Mouse (Mus musculus) left cerebral cortex, adult 18-20 months (tissue): ENCODE results near the gene Sacs. TPM values are rescaled to one million over a fixed set of nuclear protein-coding genes. Genes with fewer than 3 reads are reported as not detected.

Experiments used
- DNase-seq, 2 experiments: peaks; one replicate each; pipeline ENCODE4 v3.0.0; 2021 to 2022; ENCODE audit warnings: low spot score in 2 of 2, mixed read lengths in 1 of 2
- total RNA-seq, 2 experiments: library from RNA; stranded (reverse); gene quantifications; 2 replicates each; pipeline ENCODE4 v1.2.3; 2021

Gene Sacs
- total RNA-seq, 2 experiments from 2014 or later: 56.2 to 59.4 TPM

DNA sequence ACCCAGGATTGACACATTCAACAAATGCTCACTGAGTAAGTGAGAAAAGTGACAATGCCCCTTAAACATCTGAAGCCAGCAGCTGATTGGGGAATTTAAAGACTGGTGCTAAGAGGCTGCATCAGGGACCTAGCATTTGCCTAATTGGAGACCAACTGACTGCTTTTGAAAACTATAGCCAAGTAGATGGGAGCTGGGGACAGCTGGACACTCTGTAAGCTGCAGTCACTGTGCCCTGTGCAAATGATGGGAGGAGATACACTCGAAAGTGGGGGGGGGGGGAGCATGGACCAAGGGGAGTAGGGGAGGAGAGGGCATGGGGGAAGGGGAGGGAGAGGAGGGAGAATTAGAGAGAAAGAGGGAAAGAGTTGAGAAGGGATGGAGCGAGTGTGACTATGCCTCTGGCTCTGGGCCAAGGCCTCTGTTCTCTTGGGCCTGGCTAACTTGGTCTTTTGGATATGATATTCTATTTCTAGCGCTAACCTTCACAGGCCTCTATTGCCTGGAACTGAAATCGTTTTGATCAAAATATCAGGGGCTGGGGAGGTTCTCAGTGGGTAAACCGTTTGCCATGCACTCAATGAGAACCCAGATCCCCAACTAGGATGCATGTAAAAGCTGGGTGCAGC lies 97.7 kb downstream of the Sacs start:
- no peak for DNase-seq

GRCm38 (mm10) chr14:61237101-61237654 lies 98.9 kb downstream of the Sacs start:
- no peak for DNase-seq

DNA sequence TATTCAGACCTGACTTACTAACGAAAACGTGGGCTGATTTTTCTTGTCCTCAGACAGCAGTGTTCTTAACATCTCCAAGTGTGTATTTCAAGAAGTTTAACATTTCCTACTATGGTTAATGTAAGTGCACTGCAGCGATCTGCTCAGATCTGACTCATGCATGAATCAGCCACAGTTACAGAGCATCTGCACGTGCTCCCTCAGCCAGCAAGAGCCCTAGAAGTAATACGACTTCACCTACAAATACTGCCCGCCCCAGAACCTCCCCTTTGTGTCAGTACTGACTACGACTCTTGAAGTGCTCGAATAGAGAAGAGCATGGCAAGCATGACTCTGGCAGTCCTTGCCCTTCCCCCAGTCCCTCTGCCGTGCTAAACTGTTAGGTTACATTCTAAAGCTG lies 100.5 kb downstream of the Sacs start:
- DNase-seq: peak; percentile 35 to 55

DNA sequence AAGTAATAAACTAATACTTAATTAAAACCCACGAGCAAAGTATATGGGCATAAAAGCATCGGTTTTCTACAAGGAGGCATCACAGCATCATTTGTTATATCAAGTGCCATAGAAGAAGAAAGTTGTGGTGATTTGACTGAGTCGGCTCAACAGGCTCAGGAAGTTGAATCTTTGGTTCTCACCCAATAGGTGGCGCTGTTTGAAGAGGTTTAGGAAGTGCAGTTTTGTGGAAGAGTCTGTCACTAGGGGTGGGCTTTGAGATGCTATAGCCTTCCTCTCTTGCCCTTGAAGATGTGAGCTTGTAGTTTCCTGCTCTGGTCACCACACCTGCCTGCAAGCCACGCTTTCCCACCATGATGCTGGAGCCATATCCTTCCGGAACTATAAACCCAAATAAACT lies 104.4 kb downstream of the Sacs start:
- DNase-seq: no peak

DNA sequence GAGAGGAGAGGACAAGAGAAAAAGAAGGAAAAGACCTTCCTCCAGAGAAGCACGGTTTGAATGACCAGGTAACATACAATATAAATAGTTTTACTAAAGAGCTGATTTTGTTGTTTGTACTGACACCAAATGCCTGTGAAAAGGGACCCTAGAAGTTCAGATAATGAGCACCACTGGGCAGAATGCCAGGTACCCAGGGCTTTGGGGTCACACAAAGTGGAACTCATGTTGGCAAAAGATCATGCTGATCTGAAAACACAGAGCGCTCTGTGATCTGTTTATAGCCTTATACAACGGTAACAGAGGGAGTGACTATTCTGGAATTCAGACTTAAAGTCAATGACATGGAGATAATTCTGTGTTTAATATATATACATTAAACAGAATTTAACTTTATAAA lies 108.2 kb downstream of the Sacs start:
- no peak for DNase-seq

DNA sequence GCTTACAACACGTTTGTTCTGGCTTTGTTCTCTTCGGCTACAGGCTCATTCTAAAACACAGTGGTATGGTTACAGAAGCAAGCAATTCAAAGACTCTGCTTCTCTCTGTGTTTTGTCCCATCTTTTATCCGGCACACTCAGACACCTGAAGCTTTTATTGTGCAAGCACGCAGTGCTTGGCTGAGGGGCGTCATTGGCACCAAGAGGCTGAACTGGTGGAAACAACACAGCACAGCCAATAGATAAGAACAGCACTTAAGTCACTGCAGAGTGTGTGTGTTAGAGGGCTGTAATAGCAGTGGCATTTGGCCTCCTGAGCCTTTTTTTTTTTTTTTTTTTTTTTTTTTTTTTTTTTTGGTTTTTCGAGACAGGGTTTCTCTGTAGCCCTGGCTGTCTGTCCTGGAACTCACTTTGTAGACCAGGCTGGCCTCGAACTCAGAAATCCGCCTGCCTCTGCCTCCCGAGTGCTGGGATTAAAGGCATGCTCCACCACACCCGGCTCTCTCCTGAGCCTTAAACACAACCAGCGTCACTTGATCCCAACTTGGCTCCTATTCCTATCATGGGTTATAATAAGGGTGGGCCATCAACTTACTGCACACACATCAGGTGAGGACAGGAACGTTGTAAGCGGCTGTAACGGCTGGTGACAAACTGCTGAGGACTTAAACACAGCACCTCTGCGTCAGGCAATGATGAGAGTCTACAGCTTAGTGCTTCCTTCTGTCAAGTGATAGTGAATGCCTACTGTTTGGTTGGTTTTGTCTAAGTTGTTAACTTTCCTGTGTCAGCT lies 114.5 kb downstream of the Sacs start:
- DNase-seq: no peak

- DNase-seq: no peak
These were observed 120.1 kb downstream of the Sacs start, which contains the start of gene Sgcg for GRCm38 (mm10) chr14:61258352-61258751. Gene Sgcg (minus strand): TSS chr14:61258490.

GRCm38 (mm10) chr14:61259084-61259483 lies 120.8 kb downstream of the Sacs start:
- DNase-seq: no peak

DNA sequence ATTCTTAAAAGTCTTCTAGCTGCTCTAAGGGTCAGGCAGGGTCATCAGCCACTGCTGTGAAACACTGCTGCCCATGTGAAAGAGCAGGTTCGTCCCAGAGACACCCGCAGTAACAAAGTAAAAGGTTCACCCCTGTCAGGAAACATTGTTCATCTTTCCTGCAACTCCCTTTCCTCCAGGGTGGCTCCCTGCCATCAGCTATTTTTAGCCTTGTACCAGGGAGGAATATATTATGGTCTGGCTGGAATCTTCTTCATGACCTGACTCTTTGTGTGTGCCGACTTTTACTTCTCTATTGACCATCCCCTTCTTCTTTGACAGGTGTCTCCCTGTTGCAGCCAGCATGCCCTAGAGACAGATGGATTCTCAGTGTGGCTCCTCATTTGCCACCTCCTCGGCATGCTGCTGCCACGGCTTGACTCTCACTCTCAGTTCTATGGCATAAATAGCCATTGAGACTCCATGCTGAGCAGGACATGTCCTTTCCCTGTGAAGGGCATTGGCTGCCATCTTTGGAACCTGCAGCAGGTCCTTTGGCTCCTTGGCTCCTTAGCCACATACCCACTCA lies 129.7 kb downstream of the Sacs start:
- no peak for DNase-seq

GRCm38 (mm10) chr14:61274414-61275198 lies 136.3 kb downstream of the Sacs start:
- no peak for DNase-seq

GRCm38 (mm10) chr14:61277285-61277684 lies 139.0 kb downstream of the Sacs start:
- peak in 1 of 2 experiments; percentile 61 for DNase-seq

- DNase-seq: no peak
These were observed 140.5 kb downstream of the Sacs start for GRCm38 (mm10) chr14:61278676-61279300.

DNA sequence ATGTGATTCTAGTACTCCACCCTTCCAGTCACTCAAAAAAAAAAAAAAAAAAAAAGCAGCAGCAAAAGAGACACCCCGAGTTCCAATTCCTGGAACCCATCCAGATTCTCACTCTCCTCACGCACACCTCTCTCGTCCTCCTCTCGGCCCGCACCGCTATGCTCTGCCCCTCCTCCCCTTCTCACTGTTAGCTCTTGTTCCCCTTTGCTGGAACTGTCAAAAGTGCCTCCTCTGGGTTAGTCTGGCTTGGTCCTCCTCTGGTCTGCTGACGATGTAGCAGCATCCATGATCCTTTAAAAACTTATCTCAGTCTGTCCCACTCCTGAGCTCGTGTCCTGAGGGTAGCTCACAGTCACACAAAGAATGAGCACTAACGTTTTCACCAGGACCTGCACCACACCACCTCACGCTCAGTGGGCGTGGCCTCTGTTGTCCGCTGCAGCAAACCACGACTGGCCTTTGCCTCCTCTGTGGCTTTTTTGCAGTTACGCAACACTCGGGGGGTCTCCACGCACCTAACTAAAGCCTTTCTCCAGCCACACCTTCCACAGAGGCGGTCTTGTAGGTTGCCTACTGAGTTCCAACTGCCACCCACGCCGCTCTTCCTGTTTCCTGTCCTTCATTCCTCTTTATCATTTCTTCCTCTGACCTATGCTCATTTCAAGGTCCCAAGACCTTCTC lies 150.5 kb downstream of the Sacs start:
- DNase-seq: no peak

Other genes with a start within 250 kb of the Sacs start
- gene Tnfrsf19, start 92.0 kb upstream of the Sacs start, total RNA-seq: 10 to 100 TPM; 56.7 to 58.1 TPM
- under 1 TPM in 1 of 2 experiments, not detected in 1; 0.40 TPM for gene Sgcg, start 120.0 kb downstream of the Sacs start, total RNA-seq
- under 1 TPM; 0.72 to 0.82 TPM for gene Arl11, start 171.3 kb downstream of the Sacs start, total RNA-seq
- 1 to 10 TPM; 3.9 to 4.4 TPM for gene Ebpl, start 222.0 kb downstream of the Sacs start, total RNA-seq